Mouse (Mus musculus) small intestine, adult 2 months (tissue): ENCODE measurements at regions not wholly inside any gene's neighbourhood (a gene's known extent, or its start where the extent isn't known, plus 50 kb on each side); places are given as distances from the start of the nearest gene placed in this dataset.
A peak's percentile ranks its signal among the peaks of the same experiment; 100 is the strongest.

Source experiments
- H3K27ac ChIP-seq: fragments of 200-500 bp; 2 replicates; pipeline ENCODE4 v1.5.1; 2012; ENCODE audit warnings: low read depth, low read length, control low read depth, inconsistent platforms; ENCODE audit not compliant: insufficient read depth
- H3K27me3 ChIP-seq: fragments of 200-500 bp; 2 replicates; pipeline ENCODE4 v1.6.1; 2012; ENCODE audit warnings: mild to moderate bottlenecking, moderate library complexity, low read length, inconsistent platforms; ENCODE audit not compliant: control insufficient read depth, insufficient read depth
- H3K36me3 ChIP-seq: fragments of 200-500 bp; 2 replicates; pipeline ENCODE4 v1.6.1; 2012; ENCODE audit warnings: mild to moderate bottlenecking, low read length, control low read depth, inconsistent platforms; ENCODE audit not compliant: control insufficient read depth, insufficient read depth
- H3K4me1 ChIP-seq: fragments of 200-500 bp; 2 replicates; pipeline ENCODE4 v1.6.1; 2012; ENCODE audit warnings: low read length, inconsistent platforms, mixed read lengths; ENCODE audit not compliant: control insufficient read depth, insufficient read depth, insufficient read length
- H3K4me3 ChIP-seq: fragments of 200-500 bp; 2 replicates; pipeline ENCODE4 v1.5.1; 2012; ENCODE audit warnings: low read depth, mild to moderate bottlenecking, control low read depth, inconsistent platforms, low read length, moderate library complexity
- CTCF ChIP-seq: fragments of 200-500 bp; IDR thresholded peaks from 2 replicates; pipeline ENCODE4 v1.5.1; 2012; ENCODE audit warnings: low read depth, mild to moderate bottlenecking, control low read depth, inconsistent platforms, low read length, moderate library complexity, mixed read lengths; ENCODE audit not compliant: insufficient replicate concordance, insufficient read length; ENCODE audit errors: extremely low read depth
- POLR2A ChIP-seq: fragments of 200-500 bp; IDR thresholded peaks from 2 replicates; pipeline ENCODE4 v1.6.1; 2012; ENCODE audit warnings: low read depth, mild to moderate bottlenecking, control low read depth, inconsistent platforms, low read length, moderate library complexity
- WGBS: fragments of 180-500 bp; shearing (Covaris S2); methylation state at CpG from one replicate; pipeline ENCODE4 v1.1.7; 2018; 5-methylcytosine and 5-hydroxymethylcytosine counted together

DNA sequence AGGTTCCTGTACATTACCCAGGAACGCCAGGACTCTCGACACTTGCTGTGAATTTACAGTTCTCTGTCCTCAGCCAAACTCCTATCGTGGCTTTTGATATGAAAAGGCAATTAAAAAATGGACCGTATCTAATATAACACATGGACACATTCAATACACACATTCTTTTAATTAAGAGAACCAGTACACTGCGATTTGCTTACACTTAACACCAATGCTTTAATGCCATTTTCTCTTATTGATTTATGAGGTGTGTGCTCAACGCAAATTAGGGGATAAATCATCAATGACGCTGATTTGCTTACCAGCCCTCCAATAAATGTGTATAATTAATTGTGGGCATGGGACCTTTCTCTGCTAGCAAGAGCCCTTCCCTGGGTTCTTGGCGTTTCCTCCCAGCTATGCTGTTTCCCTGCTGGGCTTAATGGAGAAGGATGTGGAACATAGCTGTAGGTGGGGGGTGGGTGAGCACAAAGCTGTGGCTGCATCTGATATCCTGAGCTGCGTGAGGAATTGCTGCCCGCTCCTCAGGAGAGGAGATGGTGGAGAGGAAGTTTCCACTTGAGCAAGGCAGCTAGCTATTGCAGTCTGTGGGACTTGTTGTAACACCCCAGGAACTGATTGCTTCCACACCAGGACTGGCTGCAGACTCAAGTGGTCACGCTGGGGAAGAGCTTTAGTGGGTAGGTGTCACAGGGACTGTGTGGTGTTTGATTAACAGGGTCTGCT, 270.1 kb downstream of the 1500009L16Rik start:
- 76% methylated on average over 11 of the region's 11 CpGs for WGBS

DNA sequence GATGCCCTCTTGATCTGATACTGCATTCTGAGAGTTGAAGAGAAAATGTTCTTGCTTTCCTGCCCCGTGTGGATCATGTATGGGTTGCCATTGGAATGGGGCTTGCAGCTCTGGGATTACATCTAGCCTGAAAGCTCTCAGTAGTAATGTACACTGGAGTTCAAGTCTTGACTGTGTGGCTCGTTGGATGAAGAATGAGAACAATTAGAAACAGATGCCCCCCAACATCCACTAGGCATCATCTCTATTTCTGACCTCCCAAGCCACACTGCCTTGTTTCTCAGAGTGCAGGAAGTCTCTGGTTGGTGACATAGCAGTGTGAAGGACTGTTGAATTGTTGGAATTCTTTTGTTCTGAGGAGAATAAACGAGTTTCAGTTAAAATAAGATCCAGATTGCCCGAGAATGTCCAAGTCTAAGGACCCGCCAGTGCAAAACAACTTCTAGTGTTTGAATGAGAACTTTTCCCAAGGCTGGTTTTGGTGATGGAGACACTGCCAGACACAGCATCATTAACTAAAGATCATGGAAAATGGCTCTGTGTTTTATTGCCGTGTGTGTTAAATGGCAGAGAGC, 272.4 kb downstream of the 1500009L16Rik start:
- TF ChIP-seq CTCF (no peak), POLR2A (no peak)
- Histone ChIP-seq H3K4me3 (no peak overlapping the region), H3K27ac (no peak overlapping the region), H3K27me3 (no peaks in the 10 kb centered on the region), H3K4me1 (peaks cover 3% of the 10 kb centered on the region; the same call in 1 of the 2 replicates), H3K36me3 (no peaks in the 10 kb centered on the region)
- WGBS: 69% methylated on average over 6 of the region's 6 CpGs

More for the DNA sequence above, 270.1 kb downstream of the 1500009L16Rik start:
- Histone ChIP-seq H3K27ac (no peak overlapping the region), H3K36me3 (no peaks in the 10 kb centered on the region), H3K4me3 (no peak overlapping the region), H3K27me3 (no peaks in the 10 kb centered on the region), H3K4me1 (peaks cover 3% of the 10 kb centered on the region; the same call in 1 of the 2 replicates)
- TF ChIP-seq CTCF: no peak

DNA sequence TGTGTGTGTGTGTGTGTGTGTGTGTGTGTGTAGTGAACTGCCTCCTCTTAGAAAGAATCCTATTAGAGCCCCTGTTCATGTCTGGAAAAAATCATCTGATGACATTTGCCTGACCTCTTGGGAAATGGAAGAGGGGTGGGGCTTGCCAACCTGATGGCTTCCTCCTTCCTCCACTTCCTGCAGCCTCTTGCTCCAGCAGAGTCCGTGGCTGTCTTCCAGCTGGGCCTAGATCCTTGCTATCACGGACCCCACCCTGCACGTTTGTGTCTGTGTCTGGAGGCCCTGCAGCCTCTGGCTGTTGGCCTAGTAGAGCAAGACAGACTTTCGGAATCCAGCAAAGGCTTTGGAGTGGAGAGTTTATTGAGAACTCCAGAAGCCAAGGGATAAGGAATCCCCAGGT, 273.2 kb downstream of the 1500009L16Rik start:
- Histone ChIP-seq H3K36me3 (no peaks in the 10 kb centered on the region), H3K4me3 (no peak overlapping the region), H3K4me1 (peaks cover 3% of the 10 kb centered on the region; the same call in 1 of the 2 replicates), H3K27me3 (no peaks in the 10 kb centered on the region), H3K27ac (no peak overlapping the region)
- TF ChIP-seq CTCF (no peak), POLR2A (no peak)
- WGBS: 16% methylated on average over 4 of the region's 4 CpGs

DNA sequence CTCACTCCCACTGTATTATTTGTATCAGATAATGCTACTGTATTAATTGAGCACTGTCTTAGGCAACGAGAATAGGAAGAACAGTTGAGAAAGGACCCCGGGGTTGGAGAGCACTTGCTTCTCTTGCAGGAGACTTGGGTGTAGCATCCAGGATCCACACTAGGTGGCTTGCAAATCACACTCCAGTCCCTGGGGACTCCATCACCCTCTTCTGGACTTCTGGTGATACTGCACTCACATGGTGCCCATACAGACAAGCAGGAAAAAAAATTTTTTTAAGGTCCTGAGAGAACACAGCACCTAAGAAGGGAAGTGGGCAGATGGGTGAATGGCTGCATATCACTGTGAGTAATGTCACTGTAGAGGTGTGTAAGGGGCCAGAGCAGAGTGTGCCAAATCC, 273.8 kb downstream of the 1500009L16Rik start:
- Histone ChIP-seq H3K27me3 (no peaks in the 10 kb centered on the region), H3K36me3 (no peaks in the 10 kb centered on the region), H3K27ac (no peak overlapping the region), H3K4me3 (no peak overlapping the region), H3K4me1 (peaks cover 3% of the 10 kb centered on the region; the same call in 1 of the 2 replicates)
- WGBS: 88% methylated on average over 2 of the region's 2 CpGs
- peak; percentile 34; the same call in 1 of the 2 replicates for TF ChIP-seq CTCF
- no peak for TF ChIP-seq POLR2A

- no peak for TF ChIP-seq POLR2A
- no peak for TF ChIP-seq CTCF
- no peak overlapping the region for H3K27ac ChIP-seq
- H3K4me1 ChIP-seq: peaks cover 3% of the 10 kb centered on the region; the same call in 1 of the 2 replicates
- no peaks in the 10 kb centered on the region for H3K36me3 ChIP-seq
- H3K27me3 ChIP-seq: no peaks in the 10 kb centered on the region
- H3K4me3 ChIP-seq: no peak overlapping the region
- 82% methylated on average over 7 of the region's 7 CpGs for WGBS
Measured at GRCm38 (mm10) chr10:84000436-84001208, 278.0 kb downstream of the 1500009L16Rik start.

DNA sequence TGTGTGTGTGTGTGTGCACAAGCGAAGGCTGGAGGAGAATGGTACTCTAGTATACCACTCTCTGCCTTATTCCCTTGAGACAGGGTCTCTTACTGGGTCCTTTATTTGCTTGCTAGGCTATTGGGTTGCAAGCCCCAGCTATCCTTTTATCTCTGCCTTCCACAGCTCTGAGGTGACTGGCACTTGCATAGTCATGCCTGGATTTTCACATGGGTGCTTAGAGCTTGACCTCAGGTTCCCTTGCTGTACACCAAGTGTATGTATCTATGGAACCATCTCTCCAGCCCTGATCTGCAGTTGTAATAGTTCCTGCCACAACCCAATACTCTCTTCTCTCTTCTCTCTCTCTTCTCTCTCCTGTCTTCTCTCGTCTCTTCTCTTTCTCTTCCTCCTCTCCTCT, 280.1 kb downstream of the 1500009L16Rik start:
- Histone ChIP-seq H3K4me3 (no peak overlapping the region), H3K36me3 (no peaks in the 10 kb centered on the region), H3K4me1 (no peaks in the 10 kb centered on the region), H3K27ac (no peak overlapping the region), H3K27me3 (no peaks in the 10 kb centered on the region)
- TF ChIP-seq CTCF: no peak
- TF ChIP-seq POLR2A: no peak
- WGBS: 70% methylated on average over 2 of the region's 2 CpGs
